Mouse (Mus musculus) liver (tissue): ENCODE measurements around the gene Erc2.

Experiments used
- DNase-seq: peaks from one replicate; pipeline ENCODE4 v3.0.0-alpha.2; 2020; ENCODE audit warnings: mixed read lengths

Gene Erc2

GRCm38 (mm10) chr14:27953814-27954213, 331.6 kb downstream of the Erc2 start:
- DNase-seq, result no peak

- DNase-seq, result no peak
These were observed 334.6 kb downstream of the Erc2 start for GRCm38 (mm10) chr14:27956801-27957200.

GRCm38 (mm10) chr14:27973701-27974100, 351.5 kb downstream of the Erc2 start:
- DNase-seq, result no peak

- no peak for DNase-seq
These were observed 353.4 kb downstream of the Erc2 start for GRCm38 (mm10) chr14:27975661-27976060.

GRCm38 (mm10) chr14:27984758-27985157, 362.5 kb downstream of the Erc2 start:
- DNase-seq, result no peak

- DNase-seq, result no peak
These were observed 363.0 kb downstream of the Erc2 start for GRCm38 (mm10) chr14:27985201-27985600.

- no peak for DNase-seq
These were observed 365.2 kb downstream of the Erc2 start for GRCm38 (mm10) chr14:27987422-27987821.

- DNase-seq, result no peak
These were observed 376.3 kb downstream of the Erc2 start for GRCm38 (mm10) chr14:27998551-27998950.

GRCm38 (mm10) chr14:28004023-28004422, 381.8 kb downstream of the Erc2 start:
- no peak for DNase-seq

GRCm38 (mm10) chr14:28010536-28011280, 388.5 kb downstream of the Erc2 start:
- DNase-seq, result no peak

- no peak for DNase-seq
These were observed 401.0 kb downstream of the Erc2 start for GRCm38 (mm10) chr14:28023199-28023598.

- DNase-seq, result no peak
These were observed 408.6 kb downstream of the Erc2 start for GRCm38 (mm10) chr14:28030870-28031269.

- DNase-seq, result no peak
These were observed 412.8 kb downstream of the Erc2 start for GRCm38 (mm10) chr14:28035013-28035412.

GRCm38 (mm10) chr14:28043095-28043494, 420.9 kb downstream of the Erc2 start:
- DNase-seq, result peak; percentile 3

- DNase-seq, result no peak
These were observed 429.4 kb downstream of the Erc2 start for GRCm38 (mm10) chr14:28051646-28052045.

GRCm38 (mm10) chr14:28057159-28057884, 435.1 kb downstream of the Erc2 start:
- no peak for DNase-seq

GRCm38 (mm10) chr14:28057885-28058860, 435.9 kb downstream of the Erc2 start:
- DNase-seq, result peak; percentile 4

GRCm38 (mm10) chr14:28060891-28061290, 438.7 kb downstream of the Erc2 start:
- no peak for DNase-seq

GRCm38 (mm10) chr14:28061649-28062375, 439.6 kb downstream of the Erc2 start:
- no peak for DNase-seq

- no peak for DNase-seq
These were observed 445.8 kb downstream of the Erc2 start for GRCm38 (mm10) chr14:28068021-28068420.

- DNase-seq, result no peak
These were observed 447.6 kb downstream of the Erc2 start for GRCm38 (mm10) chr14:28069826-28070225.

- DNase-seq, result no peak
These were observed 450.3 kb downstream of the Erc2 start for GRCm38 (mm10) chr14:28072561-28072960.
